Mouse (Mus musculus) R1 (cell line): Measurements from ENCODE around the gene Trp63.
A peak's percentile ranks its signal among the peaks of the same experiment; 100 is the strongest.

ENCODE experiments used
- DNase-seq: peaks from one replicate; pipeline ENCODE4 v3.0.0-alpha.2; 2018; ENCODE audit warnings: low read depth, low spot score

Trp63 gene

DNA sequence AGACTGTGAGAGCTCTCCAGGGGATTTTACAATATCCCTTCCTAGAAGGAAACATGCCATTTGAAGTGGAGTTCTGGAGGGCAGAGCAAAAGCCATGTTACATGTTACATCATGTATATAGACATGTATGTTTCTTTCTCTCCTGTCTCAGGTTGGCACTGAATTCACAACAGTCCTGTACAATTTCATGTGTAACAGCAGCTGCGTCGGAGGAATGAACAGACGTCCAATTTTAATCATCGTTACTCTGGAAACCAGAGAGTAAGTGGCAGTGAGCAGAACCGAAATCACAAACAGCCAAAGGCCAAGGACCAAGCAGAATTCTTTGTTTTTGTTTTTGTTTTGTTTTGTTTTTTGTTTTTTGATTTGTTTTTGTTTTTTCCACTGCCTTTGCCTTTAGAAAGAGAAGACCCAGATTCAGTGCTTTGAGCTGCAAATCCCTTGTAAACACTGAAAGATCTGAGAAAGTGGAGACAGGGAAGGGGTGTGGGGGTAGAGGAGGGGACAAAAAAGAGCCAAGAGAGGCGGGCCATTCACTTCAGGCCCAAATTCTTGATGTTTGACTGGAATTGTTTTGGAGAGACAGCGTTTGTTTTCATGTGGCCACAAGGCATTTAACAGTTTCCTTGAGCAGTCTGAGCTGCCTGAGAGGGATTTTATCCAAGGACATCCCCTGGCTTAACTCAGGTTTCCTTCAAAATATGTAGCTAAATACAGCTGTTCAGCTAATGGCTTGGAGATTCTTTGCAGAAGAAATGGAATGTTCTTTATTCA is 181.7 kb downstream of the Trp63 start:
- DNase-seq: no peak

DNA sequence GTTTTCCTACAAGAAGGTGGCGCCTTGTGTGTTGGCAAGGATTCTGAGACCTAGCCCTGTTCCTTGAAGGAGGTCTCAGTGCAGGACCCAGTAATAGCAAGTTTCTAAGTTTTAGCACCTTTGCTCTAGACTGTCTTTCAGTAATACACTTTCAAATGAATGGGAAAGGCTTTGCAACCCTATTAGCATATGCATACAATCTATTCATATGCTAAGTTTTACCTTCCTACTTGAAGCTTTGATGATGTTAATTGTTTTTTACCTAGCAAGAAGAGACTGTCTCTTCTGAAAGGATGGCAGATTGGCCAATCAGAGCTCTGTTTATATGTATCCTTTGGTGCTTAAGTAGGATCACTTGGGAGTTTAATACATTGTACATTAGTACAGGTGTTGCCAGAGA is 187.9 kb downstream of the Trp63 start:
- DNase-seq: peak; percentile 63

DNA sequence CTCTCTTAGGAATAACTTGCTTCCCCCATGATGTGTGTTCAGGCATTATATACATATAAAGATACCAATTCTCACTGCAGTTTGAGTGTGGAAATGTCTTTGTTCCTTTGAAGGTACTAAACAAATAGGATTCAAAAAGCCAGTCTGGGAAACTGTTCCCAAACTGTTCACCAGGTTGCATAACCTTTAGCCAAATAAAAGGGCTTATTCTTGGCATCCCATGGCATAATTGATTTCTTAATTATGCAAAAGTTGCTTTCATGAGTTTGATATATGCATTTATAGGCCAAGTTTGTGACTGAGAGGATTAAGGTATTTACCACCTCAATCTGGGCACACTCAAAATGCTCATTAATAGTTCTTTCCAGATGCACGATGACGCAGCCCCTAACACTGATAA is 192.1 kb downstream of the Trp63 start:
- no peak for DNase-seq

DNA sequence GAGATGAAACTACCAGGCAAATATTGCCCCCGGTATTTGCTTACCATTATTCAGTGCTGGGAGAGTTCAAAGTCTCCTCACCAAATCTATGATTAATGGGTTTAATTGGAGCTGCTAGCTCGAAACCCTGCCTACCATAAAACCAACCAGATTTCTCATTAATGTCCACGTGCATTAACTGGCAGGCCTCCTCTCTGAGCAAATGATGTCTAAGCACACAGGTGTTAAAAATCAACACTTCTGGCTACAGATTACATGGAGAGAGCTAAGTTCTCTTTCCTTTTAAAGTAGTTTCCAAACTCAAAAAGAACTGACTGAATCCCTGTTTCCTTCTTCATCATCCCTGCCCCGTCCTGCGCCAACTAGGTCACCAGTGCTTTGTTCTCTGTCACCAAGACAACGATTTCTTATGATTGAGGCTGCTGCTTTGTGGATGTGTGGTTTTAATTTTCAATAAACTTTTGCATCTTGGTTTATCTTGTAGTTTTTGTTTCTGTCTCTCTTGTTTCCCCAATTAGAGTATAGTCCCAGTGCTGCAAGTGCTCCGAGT is 193.9 kb downstream of the Trp63 start:
- DNase-seq: no peak

DNA sequence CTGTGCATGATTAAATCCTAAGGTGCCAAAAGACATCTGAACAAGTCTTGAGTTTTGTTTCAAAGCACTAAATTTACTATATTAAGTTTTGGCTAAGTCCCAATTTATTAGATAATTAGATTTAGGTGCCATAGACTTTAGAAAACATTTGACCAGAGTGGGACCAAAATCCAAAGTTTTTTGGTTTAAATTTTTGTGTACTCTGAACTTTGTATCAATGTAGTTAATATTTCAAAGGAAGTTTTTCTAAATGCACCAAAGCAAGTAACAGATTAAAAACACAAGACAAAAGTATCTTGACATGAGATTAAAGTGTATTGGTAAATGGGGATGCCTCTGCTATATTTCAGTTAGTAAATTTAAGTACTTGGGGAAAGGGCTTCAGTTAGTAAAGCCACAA is 194.6 kb downstream of the Trp63 start:
- no peak for DNase-seq

DNA sequence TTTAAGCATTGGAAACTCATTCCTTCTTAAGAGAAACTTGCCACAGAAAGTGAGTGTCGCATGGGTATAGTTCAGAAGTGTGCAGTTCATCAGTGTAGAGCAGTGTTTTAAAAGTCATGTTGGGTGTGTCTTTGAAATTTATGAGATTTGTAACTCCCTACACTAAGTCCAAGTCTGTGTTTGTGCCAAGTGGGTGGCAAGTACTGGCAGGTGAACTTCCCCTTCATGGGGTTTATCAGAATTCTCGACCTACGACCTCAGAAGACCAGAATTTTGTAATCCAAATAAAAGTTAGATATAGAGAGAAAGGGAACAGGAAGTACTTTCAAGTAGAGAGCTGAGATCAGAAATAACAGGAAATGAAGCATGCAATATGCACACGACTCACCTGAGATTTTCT is 215.5 kb downstream of the Trp63 start:
- no peak for DNase-seq

DNA sequence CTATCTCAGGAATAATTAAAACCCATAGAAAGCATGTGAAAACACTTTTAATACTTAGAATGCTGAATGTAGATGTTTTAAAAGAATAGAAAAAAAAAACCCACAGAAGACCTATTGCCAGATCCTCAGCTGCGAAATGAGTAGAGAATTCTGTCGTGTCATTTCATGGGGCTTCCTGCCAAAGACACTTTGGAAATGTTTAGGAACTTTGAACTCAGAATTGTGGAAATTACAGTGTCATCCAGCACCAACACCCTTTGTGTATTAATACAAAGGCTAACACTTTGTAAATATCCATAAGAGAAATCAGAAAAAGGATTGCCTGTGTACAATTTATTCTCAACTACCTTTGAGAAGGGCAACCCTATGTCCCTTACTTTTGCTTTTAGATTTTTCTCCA is 216.1 kb downstream of the Trp63 start:
- no peak for DNase-seq

DNA sequence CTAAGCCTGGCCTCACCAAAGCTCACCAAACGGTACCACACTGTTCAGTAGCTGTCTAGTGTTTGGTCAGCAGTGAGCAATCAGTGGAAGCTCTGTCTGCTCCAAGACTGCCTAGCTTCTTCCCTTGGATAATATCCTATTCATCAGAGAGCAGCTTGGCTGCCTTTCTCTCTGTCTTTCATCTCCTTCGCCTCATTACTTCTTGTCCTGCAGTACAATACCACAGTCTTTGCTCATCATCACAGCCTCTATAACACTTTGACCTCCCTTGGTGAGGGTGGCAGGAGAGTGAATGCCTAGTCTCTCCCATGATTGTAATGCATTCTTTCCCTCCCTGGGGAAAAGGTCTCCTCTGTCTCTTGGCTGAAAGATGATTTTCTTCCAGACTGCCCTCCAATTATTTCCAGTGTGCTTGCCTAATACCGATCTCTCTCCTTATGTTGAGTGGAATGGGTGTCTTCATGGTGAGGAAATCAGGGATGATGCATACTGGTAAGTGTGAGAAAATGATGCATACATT is 216.9 kb downstream of the Trp63 start:
- no peak for DNase-seq

DNA sequence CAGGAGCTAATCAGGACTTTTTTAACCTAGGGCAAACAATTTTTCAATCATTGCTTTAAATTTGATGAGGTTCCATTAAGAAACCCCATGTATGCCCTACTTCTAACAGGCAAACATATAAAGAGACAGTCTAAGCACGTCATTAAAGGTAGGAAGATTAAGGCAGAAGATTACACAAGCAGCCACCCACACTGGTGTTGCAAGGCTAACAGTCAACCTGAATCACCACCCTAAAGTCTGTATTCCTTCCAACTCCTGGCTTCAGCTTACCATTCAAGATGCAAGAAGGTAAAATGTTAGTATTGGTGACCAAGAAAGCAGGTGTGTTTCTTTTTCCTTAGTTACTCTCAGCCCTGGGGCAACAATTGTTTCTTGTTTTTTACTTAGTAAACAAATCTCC is 228.6 kb downstream of the Trp63 start:
- DNase-seq: no peak

DNA sequence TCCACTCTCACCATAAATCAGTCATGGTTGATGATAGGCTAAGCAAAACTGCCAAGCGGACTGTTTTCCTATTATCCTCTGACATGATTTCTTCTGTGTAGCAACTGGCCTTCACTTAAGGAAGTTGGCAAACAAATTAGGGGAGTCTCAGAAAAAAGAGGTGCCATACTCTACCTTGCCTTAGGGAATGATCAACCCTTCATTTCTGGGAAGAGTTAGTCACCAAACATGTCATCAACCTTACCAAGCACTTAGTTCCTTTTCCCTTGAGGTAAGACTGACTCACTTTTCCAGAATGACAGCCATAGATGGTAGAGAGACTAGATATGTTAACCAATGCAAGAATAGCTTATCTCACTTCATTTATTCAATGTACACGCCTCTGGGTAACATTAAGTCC is 250.6 kb downstream of the Trp63 start:
- no peak for DNase-seq
